Mouse (Mus musculus): ENCODE results near the gene Tnni3.

Gene Tnni3

DNA sequence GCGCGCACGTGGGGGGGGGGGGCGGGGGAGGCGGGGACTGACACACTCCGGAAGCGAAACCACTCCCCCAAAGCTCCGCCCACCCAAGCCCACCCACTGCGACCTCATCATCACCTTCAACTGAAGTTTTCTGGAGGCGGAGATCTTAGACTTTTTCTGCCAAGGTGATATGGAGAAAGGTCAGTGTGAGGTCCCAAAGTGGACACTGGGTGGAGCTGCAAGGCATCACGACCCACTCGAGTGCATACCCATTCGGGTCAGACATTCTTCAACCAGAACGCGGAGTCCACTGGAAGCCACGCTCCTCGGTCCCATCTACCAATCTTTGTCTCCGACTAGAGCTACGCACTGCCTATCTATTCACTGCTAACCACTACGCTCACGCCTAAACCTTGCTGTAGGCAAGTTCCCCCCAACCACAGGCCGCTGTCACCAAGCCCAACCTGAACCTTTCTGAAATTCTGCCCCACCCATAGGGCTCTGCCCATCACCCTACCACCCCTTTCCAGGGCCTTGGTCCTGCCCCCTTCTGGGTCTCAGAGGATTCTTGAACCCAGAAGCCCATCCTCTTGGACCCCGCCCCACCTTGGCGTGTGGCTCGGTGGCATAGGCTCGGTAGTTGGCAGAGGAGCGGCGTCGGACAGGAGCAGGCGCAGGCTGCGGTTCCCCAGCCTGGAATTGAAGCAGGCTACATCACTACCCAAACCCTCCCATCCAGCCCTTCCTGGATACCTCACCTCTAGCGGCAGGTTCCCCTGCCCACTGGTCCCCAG is 2.6 kb downstream of the Tnni3 start:
- peak; percentile 38 for DNase-seq (ENCODE audit: low spot score)

GRCm38 (mm10) chr7:4518487-4518886 is 5.5 kb downstream of the Tnni3 start:
- no peak for DNase-seq (ENCODE audit: low spot score)

DNA sequence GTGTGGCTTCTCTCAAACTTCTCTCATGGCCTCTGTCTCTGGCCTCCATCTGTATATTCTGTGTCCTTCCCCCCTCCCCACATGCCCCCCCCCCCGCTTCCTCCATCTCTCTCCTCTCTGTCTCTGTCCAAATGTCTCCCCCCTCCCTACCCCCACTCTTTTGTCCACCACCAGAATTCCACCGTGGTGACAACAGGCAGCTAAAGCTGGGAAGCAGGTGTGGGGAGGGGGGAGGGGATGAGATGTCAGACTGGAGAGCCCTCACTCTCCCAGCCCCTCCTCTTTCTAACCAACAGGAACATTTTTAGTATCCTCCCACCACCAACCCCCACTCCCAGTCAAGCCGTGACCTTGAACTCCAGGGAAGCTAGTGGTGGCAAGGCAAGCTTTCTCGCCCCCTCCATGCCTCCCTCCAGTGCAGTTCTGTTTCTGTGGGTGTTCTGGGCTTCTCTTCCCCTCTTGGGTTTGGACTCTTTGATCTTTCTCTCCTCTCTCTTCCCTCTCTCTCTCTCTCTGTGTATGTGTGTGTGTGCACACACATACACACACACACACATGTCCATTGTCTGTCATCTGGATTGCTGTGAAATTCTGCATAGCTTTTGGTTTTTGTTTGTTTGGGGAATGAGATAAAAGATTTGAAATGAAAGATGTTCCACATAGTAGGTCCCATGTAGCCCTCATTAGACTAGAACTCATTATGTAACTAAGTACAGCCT is 7.5 kb downstream of the Tnni3 start, which contains the start of gene Tnnt1:
TSS of gene Tnnt1 (minus strand) at position 51 of the 719 bp plus-strand sequence.
- DNase-seq (ENCODE audit: low spot score) = peak; percentile 26

DNA sequence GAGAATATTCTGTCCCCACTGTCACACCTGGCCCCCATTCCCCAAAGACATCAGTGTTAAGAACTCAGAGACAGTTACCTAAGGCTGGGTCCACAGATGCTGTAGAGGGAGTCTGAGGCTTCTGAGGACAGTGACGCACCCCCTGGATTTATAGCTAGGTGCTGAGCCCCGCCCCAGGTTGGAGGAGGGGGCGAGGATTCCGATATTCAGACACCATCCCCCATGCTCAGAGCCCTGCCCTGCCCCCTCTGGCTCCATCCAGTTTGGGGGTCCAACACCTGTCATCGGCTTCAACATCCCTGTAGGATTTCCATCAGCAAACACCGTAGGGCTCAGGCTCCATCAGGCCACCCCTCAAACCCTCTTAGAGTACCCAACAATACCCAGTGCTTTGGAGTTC is 8.2 kb downstream of the Tnni3 start:
- DNase-seq (ENCODE audit: low spot score) = no peak

- DNase-seq (ENCODE audit: low spot score) = no peak
Observed at GRCm38 (mm10) chr7:4513829-4514712, 10.0 kb downstream of the Tnni3 start.

- DNase-seq (ENCODE audit: low spot score) = peak; percentile 79
Observed at GRCm38 (mm10) chr7:4513236-4513635, 10.8 kb downstream of the Tnni3 start.

GRCm38 (mm10) chr7:4511489-4512224 is 12.4 kb downstream of the Tnni3 start:
- no peak for DNase-seq (ENCODE audit: low spot score)

- peak; percentile 93 for DNase-seq (ENCODE audit: low spot score)
Observed at GRCm38 (mm10) chr7:4509863-4510608, 14.0 kb downstream of the Tnni3 start.

- no peak for DNase-seq (ENCODE audit: low spot score)
Observed at GRCm38 (mm10) chr7:4508739-4509116, 15.3 kb downstream of the Tnni3 start.

- no peak for DNase-seq (ENCODE audit: low spot score)
Observed at GRCm38 (mm10) chr7:4508062-4508738, 15.8 kb downstream of the Tnni3 start.

- DNase-seq (ENCODE audit: low spot score) = no peak
Observed at GRCm38 (mm10) chr7:4507220-4507619, 16.8 kb downstream of the Tnni3 start.

DNA sequence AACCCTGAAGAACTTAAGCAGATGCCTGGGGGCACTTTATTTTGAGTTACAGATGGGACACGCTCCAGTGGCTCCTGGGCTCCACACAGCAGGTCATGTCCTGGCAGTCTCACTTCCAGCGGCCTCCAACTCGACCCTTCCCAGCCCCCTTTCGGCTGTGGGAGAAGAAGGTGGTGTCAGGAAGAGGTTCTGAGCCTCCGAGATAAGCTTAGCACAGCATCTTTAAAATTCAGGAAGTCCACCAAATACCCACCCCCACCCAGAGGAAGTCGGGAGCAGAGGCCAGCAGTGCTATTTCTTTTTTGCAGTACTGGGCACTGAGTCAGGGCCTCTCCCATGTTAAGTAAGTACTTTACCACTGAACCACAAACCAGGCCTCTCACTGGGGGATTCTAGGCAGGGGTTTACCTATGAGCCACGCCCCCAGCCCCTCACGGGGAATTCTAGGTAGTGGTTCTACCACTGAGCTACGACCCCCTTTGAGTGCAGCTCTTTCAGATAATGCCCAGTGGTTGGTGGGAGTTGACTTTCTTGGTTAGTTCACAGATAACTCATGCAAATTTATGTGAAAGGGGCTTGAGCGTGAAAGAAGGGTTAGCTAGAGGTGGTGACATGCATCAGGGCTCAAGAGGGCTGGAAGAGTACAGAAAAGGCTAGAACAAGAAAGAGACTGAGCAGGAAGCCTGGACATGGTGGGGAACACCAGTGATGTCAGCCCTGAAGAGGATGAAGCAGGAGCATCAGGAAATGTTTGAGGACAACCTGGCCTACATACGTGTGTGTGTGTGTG is 19.2 kb downstream of the Tnni3 start:
- DNase-seq (ENCODE audit: low spot score) = no peak

DNA sequence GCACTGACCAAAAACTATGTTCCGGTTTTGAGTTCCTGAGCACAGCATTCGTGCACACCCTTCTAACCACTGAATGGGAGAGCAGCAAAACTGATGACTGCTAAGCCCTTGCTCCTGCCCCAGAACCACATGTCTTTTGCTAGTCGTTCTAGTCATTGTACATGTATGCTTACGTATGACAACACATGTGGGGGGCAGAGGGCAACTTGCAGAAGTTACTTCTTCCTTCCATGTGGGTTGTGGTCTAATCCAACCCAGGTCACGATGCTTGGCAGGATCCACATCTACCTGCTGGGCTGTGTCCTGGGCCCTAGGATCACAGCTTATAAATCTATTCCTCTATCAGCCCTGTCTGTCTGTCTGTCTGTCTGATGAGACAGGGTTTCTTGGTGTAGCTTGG is 20.2 kb downstream of the Tnni3 start:
- DNase-seq (ENCODE audit: low spot score) = no peak

- DNase-seq (ENCODE audit: low spot score) = no peak
Observed at GRCm38 (mm10) chr7:4503100-4503499, 20.9 kb downstream of the Tnni3 start.

GRCm38 (mm10) chr7:4502421-4503090 is 21.5 kb downstream of the Tnni3 start:
- DNase-seq (ENCODE audit: low spot score) = peak; percentile 68

- DNase-seq (ENCODE audit: low spot score) = peak; percentile 95
Observed at GRCm38 (mm10) chr7:4501558-4502397, 22.3 kb downstream of the Tnni3 start, which contains the start of gene Ppp1r12c. Gene Ppp1r12c (minus strand): TSS chr7:4501680.

DNA sequence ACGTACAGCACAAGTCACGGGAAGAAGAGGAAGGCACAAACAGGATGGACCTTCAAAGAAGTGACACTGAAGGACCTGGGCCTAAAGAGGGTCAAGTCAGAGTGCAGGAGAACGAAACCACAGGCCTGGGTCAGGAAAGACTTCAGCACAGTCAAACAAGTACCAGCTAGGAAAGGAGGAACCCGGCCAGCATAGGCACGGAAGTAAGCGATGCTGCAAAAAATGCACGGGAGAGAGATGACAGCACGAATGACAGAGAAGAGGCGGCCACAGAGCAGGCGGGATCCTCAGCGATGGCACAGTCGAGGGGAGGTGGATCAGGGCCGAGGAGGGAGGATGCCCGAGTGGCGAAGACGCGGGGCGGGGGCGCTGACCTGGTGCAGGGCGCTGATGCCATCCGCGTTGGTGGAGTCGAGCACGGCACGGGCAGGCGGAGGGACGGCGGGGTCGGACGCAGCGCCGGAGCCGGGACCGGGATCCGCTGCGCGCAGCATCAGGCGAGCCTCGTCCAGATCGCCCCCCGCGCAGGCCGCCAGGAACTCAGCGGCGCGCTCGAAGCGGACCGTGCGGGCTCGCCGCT is 23.0 kb downstream of the Tnni3 start:
- peak; percentile 48 for DNase-seq (ENCODE audit: low spot score)

GRCm38 (mm10) chr7:4499034-4499433 is 25.0 kb downstream of the Tnni3 start:
- no peak for DNase-seq (ENCODE audit: low spot score)
